Mouse (Mus musculus) heart, postnatal 36 days (tissue): Measurements from ENCODE around the gene Slc41a1. TPM values are rescaled to one million over a fixed set of nuclear protein-coding genes. Genes with fewer than 3 reads are reported as not detected.

Experiments used
- DNase-seq, 2 experiments: peaks; one replicate each; pipeline ENCODE4 v3.0.0; 2021 to 2022
- intact Hi-C: fragments of 180-260 bp; cut with DNase I; formaldehyde crosslinking; loops from one replicate; pipeline ENCODE4 v1.15.1; 2025
- total RNA-seq, 2 experiments: library from RNA; stranded (reverse); gene quantifications; 2 replicates each; pipeline ENCODE4 v1.2.3; 2021

The Slc41a1 gene
- total RNA-seq, 2 experiments from 2014 or later, result 51.7 to 66.5 TPM

GRCm38 (mm10) chr1:131824528-131825181 is 2.6 kb upstream of the Slc41a1 start:
- intact Hi-C loops, result no loop called here

GRCm38 (mm10) chr1:131827787-131828258 is 530 bp downstream of the Slc41a1 start:
- intact Hi-C loops, result loop anchor here (2.0 kb wide), 2 partner anchors 39 to 83 kb away; partner anchors contain the start of genes Nucks1 and Rab29

More at GRCm38 (mm10) chr1:131824528-131825181, 2.6 kb upstream of the Slc41a1 start:
- no peak for DNase-seq

GRCm38 (mm10) chr1:131828297-131829126 is 1.2 kb downstream of the Slc41a1 start:
- DNase-seq, result peak in 1 of 2 experiments; percentile 53
- intact Hi-C loops, result loop anchor here (2.0 kb wide), 2 partner anchors 38 to 82 kb away; partner anchors contain the start of genes Nucks1 and Rab29

More at GRCm38 (mm10) chr1:131827787-131828258, 530 bp downstream of the Slc41a1 start:
- peak; percentile 91 to 96 for DNase-seq

GRCm38 (mm10) chr1:131829279-131829678 is 2.0 kb downstream of the Slc41a1 start:
- intact Hi-C loops, result loop anchor here (2.0 kb wide), 2 partner anchors 38 to 82 kb away; partner anchors contain the start of genes Nucks1 and Rab29
- DNase-seq, result no peak

- intact Hi-C loops, result no loop called here
- DNase-seq, result peak; percentile 28 to 31
Observed at GRCm38 (mm10) chr1:131830561-131830960, 3.3 kb downstream of the Slc41a1 start.

GRCm38 (mm10) chr1:131830971-131831641 is 3.8 kb downstream of the Slc41a1 start:
- intact Hi-C loops, result no loop called here
- no peak for DNase-seq

- intact Hi-C loops, result no loop called here
- DNase-seq, result no peak
Observed at GRCm38 (mm10) chr1:131837035-131837434, 9.7 kb downstream of the Slc41a1 start.

GRCm38 (mm10) chr1:131838542-131838941 is 11.2 kb downstream of the Slc41a1 start:
- no peak for DNase-seq
- intact Hi-C loops, result no loop called here

GRCm38 (mm10) chr1:131839279-131839678 is 12.0 kb downstream of the Slc41a1 start:
- intact Hi-C loops, result no loop called here
- DNase-seq, result peak; percentile 33 to 38

GRCm38 (mm10) chr1:131842221-131842620 is 14.9 kb downstream of the Slc41a1 start:
- no peak for DNase-seq
- intact Hi-C loops, result loop anchor here (10.0 kb wide), 1 partner anchor 227 kb away; no protein-coding TSS in a partner anchor

GRCm38 (mm10) chr1:131843758-131844157 is 16.5 kb downstream of the Slc41a1 start:
- intact Hi-C loops, result loop anchor here (10.0 kb wide), 1 partner anchor 229 kb away; no protein-coding TSS in a partner anchor
- no peak for DNase-seq

- DNase-seq, result no peak
- intact Hi-C loops, result loop anchor here (10.0 kb wide), 1 partner anchor 230 kb away; no protein-coding TSS in a partner anchor
Observed at GRCm38 (mm10) chr1:131844883-131845282, 17.6 kb downstream of the Slc41a1 start.

- intact Hi-C loops, result loop anchor here (1.0 to 10.0 kb wide), 3 partner anchors 81 to 231 kb away; no protein-coding TSS in a partner anchor
Observed at GRCm38 (mm10) chr1:131846255-131846654, 19.0 kb downstream of the Slc41a1 start.

GRCm38 (mm10) chr1:131861811-131862210 is 34.5 kb downstream of the Slc41a1 start:
- intact Hi-C loops, result no loop called here
- DNase-seq, result no peak

More at GRCm38 (mm10) chr1:131846255-131846654, 19.0 kb downstream of the Slc41a1 start:
- peak; percentile 69 to 72 for DNase-seq

GRCm38 (mm10) chr1:131865596-131865995 is 38.3 kb downstream of the Slc41a1 start:
- intact Hi-C loops, result no loop called here
- no peak for DNase-seq

GRCm38 (mm10) chr1:131866304-131866999 is 39.2 kb downstream of the Slc41a1 start:
- DNase-seq, result no peak
- intact Hi-C loops, result loop anchor here (2.0 kb wide), 2 partner anchors 38 to 44 kb away; partner anchors contain the start of gene Nucks1

- intact Hi-C loops, result loop anchor here (2.0 kb wide), 2 partner anchors 39 to 43 kb away; partner anchors contain the start of gene Nucks1
- peak; percentile 91 to 92 for DNase-seq
Observed at GRCm38 (mm10) chr1:131867093-131867945, 40.0 kb downstream of the Slc41a1 start, which contains the start of gene Rab29. Gene Rab29 (plus strand): TSS chr1:131867224.

- intact Hi-C loops, result loop anchor here (2.0 kb wide), 2 partner anchors 39 to 43 kb away; partner anchors contain the start of gene Nucks1
- no peak for DNase-seq
Observed at GRCm38 (mm10) chr1:131867946-131868290, 40.6 kb downstream of the Slc41a1 start.
